Mouse (Mus musculus) spleen, embryonic (tissue): ENCODE results near the gene Ak5.

Source experiments
- CTCF ChIA-PET: fragments of 350-600 bp; sonication (Branson Sonifier 250); formaldehyde crosslinking; loops from one replicate; lab custom pipeline; 2022; lab: Charles Lee

The Ak5 gene

DNA sequence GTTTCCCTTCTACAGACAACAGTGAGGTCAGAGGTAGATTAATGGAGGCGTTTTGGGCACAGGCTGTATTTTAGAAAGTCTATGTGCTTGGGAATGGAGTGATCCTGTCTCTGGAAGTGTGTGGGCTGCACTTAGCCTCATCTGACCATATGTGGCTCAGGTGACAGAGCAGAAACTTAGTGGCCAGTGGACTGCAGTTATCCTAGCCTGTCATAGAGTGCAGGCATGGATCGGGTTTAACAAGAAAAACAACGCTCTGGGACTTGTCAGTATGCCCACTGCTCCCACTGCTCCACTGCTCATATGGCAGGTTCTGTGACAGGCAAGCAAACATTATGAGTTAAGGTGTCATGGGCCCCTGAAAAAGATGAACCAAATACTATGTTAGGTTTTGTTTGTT is 148.1 kb downstream of the Ak5 start:
- CTCF ChIA-PET, result no interaction called here

DNA sequence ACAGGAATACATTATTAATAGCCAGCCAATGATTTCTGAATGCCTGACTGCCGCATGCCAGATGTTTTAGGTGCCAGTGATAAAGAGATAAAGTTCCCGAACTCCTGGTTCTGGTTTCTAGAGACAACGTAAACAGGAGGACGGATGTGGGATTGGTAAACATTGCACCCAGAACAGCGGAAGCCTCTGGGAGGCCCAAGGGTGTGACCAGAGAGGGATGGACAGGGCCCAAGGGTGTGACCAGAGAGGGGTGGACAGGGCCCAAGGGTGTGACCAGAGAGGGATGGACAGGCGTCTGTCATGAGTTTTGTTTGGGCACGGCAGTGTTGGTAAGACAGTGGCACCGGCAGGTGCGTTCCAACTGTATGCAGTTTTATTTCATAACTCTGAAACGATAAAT is 148.6 kb downstream of the Ak5 start:
- CTCF ChIA-PET, result no interaction called here

DNA sequence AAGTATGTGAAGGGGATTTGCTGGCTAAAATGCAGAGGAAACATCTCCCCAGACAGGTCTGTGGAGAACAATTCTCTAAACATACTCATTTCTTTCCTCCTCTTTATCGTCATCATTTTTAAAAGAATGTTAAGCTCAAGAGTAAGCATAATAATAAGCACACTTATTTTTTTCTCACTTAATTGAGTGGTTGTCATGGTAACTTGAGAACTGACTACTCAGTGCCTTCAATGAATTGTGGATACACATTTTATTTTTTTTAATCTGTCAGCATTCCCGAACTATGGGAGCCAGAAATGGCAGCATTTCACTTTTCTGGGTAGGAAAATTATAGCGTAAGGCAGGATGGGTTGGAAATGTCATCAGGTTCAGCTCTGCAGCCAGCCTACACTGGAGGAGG is 151.6 kb downstream of the Ak5 start:
- CTCF ChIA-PET, result interaction anchor here (0.6 kb wide), 1 partner anchor 318 kb away, joined by 4 read pairs; no protein-coding TSS in a partner anchor

DNA sequence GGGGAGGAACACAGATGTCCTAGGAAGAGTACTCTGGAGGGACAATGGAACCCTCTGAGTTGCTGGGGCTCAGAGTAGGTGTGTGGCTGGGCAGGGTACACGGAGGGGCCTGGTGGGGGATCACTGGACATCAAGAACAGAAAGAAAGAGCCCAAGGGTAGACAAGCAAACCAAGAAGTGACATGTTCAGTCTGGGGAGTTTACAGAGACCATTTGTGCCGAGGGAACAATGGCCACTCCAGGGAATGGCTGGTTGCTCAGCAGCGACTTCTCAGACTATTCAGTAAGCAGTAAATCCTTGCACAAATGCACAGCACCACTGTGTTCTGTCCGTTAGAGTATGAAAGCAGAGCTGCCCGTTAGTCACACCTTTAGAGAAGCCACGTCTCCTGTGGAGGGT is 152.2 kb downstream of the Ak5 start:
- CTCF ChIA-PET, result no interaction called here

- CTCF ChIA-PET, result no interaction called here
Observed at GRCm38 (mm10) chr3:152512517-152512916, 155.6 kb downstream of the Ak5 start.

DNA sequence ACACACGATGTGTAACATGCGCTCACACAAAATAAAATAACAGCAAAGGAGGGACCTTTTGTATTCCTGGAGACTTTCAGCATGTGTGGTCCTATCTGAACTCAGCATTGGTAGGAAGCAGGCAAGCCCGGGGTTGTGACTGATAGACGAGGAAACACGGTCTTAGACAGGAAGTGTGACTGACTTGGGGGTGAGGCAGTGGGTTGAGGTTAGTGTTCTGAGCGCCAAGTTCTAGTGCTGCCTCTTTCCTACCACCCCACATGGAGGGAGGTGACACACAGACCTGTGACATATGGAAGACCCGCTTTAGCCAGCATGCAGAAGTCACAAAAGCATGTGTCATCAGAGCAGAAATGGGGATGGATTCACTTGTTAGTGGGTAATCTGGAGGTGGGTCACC is 158.9 kb downstream of the Ak5 start:
- CTCF ChIA-PET, result no interaction called here

DNA sequence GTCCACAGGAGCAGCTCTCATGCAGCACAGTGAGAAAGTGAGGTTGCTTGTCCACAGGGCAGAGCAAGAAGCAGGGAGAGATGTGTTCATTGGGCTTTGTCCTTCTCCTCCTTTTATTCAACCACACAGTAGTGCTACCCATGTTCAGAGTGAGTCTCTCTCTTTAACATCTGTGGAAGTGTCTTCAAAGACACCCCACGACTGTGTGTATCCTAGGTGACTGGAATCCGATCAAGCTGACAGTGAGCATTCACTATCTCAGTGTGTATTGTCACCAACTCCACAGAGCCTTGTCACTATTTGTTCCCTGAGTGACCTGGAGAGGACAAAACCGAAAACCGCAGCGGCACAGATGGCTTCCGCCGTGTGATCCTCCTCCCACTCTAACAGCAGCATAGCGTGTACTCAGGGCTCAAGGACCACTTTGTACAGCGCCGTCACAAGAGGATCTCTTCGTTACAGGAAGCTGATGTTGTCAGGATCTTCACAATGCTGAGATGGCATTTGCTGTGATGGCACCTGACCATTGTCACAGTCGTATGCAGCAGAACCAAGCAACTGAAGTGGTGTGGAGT is 159.7 kb downstream of the Ak5 start:
- CTCF ChIA-PET, result no interaction called here

DNA sequence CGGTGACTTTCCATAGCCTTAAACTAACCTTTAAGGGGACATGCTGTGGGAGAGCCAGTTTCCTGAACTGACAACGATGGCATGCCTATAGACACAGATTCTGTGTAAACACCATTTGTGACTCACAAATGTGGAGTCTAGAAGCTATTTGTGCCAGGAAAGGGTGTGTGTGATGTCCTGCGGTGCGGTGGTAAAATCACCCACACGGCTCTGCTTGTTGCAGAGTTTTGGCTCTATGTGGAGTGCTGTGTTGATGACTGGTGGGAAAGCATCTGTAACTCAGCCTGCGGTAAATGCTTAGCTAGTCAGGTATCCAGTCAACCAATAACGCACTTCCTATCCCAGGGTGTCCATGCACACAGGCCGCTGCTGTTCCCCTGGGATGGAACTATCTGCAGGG is 160.3 kb downstream of the Ak5 start:
- CTCF ChIA-PET, result no interaction called here

DNA sequence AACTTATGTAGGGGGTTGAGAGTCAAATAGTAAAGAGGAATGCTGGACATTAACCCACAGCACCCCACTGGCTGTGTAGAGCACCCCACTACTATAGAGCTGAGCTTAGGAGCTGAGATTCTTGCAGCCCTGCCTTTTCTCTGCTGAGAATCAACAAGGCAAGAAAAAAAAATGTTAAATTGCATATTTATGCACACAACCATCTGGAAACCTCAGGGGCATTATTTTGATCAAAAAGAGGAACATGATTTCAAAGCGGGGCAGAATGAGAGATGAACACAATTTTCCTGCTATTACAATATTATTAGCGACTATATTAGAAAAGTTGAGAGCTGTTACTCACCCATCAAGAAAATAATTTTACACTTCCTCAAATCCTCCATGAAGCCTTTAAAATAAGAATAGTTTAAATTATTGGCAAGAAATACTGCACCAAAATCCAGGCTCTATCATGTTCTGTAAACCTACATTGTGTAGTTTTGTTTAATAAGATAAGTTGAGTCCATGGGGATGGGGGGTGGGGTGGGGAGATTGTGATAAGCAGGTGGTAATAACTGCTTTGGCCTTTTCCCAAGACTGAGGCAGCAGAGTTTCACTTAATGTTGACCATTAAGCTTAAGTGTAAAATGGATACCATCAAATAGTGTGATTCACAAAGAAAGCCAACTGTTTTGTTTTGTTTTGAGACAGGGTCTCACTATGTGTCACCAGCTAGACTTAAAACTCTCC is 169.0 kb downstream of the Ak5 start:
- CTCF ChIA-PET, result no interaction called here

- CTCF ChIA-PET, result no interaction called here
Observed at GRCm38 (mm10) chr3:152497842-152498241, 170.3 kb downstream of the Ak5 start.

- CTCF ChIA-PET, result no interaction called here
Observed at GRCm38 (mm10) chr3:152497084-152497483, 171.1 kb downstream of the Ak5 start.

DNA sequence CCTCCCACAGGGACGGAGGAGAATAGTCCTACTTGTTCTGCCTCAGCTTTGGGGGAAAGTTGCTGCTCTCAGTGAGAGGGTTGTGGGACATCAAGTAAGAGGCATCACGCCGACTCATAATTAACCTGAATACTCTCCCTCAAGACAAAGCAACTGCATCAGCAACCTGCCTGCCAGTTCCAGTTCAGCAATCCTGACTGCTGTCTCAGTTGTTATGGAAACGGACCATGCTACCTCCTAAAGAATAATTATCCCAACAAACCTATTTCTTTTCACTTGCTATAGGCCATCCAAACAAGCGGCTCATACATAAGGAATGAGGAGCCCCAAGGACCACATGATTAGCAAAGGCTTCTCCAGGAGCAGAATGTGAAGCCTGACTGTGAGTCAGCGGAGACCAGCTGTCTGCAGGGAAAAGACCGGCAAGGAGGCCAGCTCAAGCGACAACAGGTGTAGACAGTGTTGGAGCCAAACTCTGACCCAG is 172.7 kb downstream of the Ak5 start:
- CTCF ChIA-PET, result no interaction called here

DNA sequence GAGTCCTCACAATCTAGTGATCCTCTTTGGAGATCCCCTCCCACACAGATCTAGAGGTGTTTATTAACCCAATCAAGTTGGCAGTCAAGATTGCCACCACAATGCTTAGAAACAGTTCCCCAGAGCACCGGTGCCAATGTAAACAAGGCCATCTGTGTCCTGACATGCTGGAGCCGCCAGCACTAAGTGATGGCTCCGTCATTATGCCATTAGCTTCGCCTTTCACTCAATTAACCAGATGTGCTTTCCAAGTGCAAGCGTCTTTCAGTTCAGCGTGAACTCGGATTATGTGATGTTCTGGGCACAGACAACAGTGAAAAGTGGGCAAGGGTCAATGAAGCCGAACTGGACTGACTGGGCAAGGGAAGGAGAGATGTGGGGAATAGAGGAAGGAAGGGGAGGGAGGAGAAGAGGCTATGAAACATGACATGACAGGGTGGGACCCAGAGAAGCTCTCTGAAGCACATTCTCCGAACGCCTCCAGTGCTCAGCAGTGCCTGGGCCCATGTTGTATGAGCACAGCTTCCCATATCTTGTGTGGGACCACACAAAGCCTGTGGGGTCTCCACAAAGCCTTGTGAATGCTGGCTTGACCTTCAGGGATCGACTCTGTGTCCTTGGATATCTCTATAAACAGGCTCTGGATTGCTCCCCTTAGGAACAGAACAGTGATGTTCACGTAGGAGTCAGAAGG is 173.3 kb downstream of the Ak5 start:
- CTCF ChIA-PET, result no interaction called here

GRCm38 (mm10) chr3:152493813-152494212 is 174.3 kb downstream of the Ak5 start:
- CTCF ChIA-PET, result no interaction called here

DNA sequence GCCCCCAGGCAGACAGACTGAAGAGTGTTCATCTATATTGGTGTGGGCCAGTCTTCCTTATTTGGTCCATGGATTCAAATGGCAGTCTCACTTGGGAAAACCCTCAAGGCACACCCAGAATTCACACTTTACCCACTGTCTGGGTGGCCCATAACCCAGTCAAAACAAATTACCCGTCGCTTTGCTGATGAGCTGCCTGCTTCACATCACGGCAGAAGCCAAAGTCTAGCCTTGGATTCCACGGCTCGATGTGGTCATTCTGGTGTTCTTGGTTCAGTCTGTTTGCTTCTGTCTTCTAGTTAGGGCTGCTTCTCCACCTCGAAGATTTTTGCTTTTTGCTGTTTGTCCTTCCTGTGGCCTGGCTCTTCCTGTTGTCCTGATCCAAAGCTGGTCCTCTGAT is 175.9 kb downstream of the Ak5 start:
- CTCF ChIA-PET, result no interaction called here

- CTCF ChIA-PET, result no interaction called here
Observed at GRCm38 (mm10) chr3:152490423-152490822, 177.7 kb downstream of the Ak5 start.

DNA sequence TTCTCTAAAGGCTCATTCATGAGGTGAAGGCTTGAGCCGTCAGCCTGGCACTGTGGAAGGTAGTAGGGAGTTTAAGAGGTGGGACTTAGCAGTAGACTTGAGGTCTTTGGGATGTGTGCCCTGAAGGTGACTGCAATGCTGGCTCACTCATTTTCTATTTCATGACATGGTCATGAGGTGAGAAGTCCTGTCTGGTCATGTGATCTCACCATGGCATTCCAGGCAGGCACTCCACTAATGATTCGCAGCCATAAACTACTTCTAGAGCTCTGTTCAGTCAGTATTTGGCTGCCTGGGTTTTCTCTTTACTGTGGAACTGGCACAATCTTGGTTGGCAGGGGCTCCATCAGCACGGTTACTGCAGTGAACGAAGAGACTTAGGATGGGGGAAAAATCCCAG is 179.2 kb downstream of the Ak5 start:
- CTCF ChIA-PET, result no interaction called here

DNA sequence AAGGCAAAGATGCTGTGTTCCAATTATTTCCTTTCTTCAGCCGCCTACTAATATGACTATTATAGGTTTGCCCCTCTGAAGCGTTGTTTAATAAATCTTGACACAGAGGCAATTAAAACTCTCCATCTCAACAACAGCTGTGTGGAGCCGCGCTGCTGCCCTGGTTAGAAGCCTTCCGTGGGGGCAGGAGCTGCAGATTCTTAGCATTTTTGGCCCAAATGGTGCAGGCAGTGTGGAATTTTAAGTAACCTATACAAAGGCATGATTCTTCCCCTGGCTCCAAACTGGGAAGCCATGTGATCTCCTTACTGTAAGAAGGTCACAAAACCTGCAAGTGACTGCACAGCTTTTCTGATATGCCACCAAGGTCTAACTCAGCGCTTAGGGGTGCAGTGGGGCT is 184.0 kb downstream of the Ak5 start:
- CTCF ChIA-PET, result no interaction called here

DNA sequence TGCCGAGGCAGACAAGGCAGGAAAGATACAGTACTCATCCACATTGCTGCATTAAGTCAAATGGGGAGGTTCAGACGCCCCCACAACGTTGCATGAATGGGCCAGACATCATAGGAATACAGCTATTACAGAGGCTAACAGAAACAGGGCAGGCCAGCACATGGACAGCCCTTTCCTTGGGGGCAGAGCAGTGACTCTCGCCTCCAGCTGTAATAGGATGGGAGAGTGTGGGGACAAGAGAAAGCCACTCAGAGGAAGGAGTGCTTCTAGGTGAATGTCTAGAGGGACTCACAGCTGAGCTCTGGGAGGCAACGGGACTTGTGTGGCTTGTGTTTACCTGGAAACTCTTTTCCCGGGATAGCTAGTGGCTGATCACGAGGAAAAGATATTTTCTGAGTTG is 184.4 kb downstream of the Ak5 start:
- CTCF ChIA-PET, result interaction anchor here (0.7 kb wide), 1 partner anchor 261 kb away, joined by 10 read pairs; no protein-coding TSS in a partner anchor

DNA sequence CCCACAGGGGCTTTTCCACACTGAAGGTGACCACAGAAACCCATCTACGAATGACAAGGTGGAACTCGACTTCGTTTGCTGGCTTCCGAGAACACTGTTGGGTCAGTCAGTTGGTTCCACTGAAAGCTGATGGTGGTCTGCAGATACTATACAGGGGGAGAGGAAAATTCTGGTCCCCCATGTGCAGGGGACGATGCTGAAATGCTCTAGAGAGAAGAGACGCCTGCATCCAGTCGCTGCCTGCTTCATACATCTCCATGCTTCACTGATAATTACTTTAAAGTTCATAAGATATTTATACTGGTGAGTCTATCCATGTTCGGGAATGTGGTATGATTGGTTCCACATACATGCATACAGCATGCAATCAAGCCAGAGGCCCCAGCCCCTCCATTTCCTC is 186.0 kb downstream of the Ak5 start:
- CTCF ChIA-PET, result no interaction called here

- CTCF ChIA-PET, result no interaction called here
Observed at GRCm38 (mm10) chr3:152480336-152480735, 187.8 kb downstream of the Ak5 start.

DNA sequence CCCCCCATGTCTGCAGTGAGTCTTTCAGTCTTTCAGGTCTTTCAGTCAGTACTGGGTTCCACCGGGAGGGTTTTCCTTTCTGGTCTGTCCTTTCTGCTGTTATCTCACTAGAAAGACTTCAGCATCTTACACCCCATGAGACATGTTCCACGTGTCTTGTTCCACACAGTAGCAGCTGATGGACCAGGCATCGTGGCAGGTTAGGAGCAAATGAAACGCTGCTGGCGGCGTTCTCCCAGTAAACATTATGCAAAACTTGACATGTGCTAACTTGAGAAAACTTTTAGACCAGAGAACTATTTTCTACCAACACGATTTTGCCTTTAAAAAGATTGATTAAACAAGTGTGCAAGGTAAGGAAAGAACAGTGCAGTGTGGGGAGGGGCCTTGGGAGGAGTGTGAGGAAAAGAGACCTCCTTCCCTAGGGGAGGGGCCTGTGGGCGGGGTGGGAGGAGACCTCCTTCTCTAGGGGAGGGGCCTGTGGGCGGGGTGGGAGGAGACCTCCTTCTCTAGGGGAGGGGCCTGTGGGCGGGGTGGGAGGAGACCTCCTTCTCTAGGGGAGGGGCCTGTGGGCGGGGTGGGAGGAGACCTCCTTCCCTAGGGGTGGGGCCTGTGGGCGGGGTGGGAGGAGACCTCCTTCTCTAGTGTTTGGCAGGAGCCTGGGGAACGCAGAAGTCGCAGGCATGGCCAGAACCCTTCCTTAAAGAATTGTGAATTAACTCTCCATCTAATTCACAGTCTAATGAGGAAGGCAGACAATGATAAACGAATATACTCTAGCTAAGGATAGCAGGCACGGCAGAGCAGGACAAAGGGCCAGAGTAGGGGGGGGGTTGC is 189.3 kb downstream of the Ak5 start:
- CTCF ChIA-PET, result interaction anchor here (1.0 kb wide), 1 partner anchor 86 kb away, joined by 4 read pairs; no protein-coding TSS in a partner anchor
